Mouse (Mus musculus): Measurements from ENCODE around the gene Rab1b. TPM values are rescaled to one million over a fixed set of nuclear protein-coding genes. Genes with fewer than 3 reads are reported as not detected.

Rab1b gene
- polyA plus RNA-seq, 1 experiment from 2014 or later = 199 TPM

DNA sequence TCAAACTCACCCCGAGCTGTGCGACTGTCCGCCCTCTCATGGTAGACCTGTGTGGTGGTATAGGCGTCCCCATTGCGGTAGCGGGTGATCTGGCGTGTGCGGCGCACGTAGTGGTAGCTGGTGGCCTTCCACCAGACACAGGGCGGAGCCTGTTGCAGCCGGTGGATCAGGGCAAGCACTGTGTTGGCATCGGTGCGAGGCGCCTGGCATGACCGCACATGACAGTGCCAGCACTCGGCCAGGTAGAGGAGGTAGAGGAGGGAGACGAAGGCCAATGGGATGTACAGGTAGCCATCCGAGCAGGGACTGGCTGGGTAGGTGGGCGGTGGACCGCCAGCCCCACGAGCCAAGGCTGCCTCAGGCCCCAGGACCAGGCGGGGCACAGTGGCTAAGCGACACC, 24.3 kb downstream of the Rab1b start:
- H3K9me3 ChIP-seq (ENCODE audit: control insufficient read depth, low read length) = no peaks in the 10 kb centered on the region
- H3K36me3 ChIP-seq (ENCODE audit: control insufficient read depth, insufficient read depth, low read length) = no peaks in the 10 kb centered on the region
- H3K9ac ChIP-seq (replicated peaks; ENCODE audit: low read depth, low read length) = no peak overlapping the region
- H3K27me3 ChIP-seq (ENCODE audit: control insufficient read depth, insufficient read depth, low read length) = peaks cover 41% of the 10 kb centered on the region
- no peak overlapping the region for H3K27ac ChIP-seq (ENCODE audit: low read depth, low read length)
- H3K4me3 ChIP-seq (ENCODE audit: low read depth, low read length) = no peak overlapping the region
- H3K4me1 ChIP-seq (ENCODE audit: control insufficient read depth, insufficient read depth, low read length) = peaks cover 4% of the 10 kb centered on the region; the same call in 1 of the 2 replicates
- no peak for ATAC-seq (ENCODE audit: low read depth)
- WGBS = 73% methylated on average over 24 of the region's 24 CpGs
- no peak overlapping the region for H3K4me2 ChIP-seq (ENCODE audit: low read depth, low read length)

DNA sequence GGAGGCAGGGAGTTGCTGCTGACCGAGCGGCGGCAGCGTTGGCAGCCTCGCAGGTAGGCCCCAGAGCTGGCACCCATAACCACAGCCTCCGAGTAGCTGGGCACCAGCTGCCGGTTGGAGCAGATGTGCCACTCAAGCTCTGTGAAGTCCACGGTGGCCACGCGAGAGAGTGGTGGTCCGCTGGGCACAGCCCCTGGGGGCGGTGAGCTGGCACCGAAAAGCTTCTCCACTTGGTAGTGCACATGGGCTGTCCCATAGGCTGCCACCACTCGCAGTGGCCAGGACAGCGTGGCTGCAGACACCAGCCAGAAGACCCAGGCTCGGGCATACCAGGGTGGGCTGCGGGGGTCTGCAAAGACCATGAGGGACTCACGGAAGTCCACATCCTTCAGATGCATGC, 24.9 kb downstream of the Rab1b start:
- Histone ChIP-seq H3K4me1 (ENCODE audit: control insufficient read depth, insufficient read depth, low read length) (no peaks in the 10 kb centered on the region), H3K27ac (ENCODE audit: low read depth, low read length) (no peak overlapping the region), H3K4me2 (ENCODE audit: low read depth, low read length) (no peak overlapping the region), H3K4me3 (ENCODE audit: low read depth, low read length) (no peak overlapping the region), H3K9me3 (ENCODE audit: control insufficient read depth, low read length) (no peaks in the 10 kb centered on the region), H3K27me3 (ENCODE audit: control insufficient read depth, insufficient read depth, low read length) (peaks cover 41% of the 10 kb centered on the region), H3K36me3 (ENCODE audit: control insufficient read depth, insufficient read depth, low read length) (no peaks in the 10 kb centered on the region), H3K9ac (replicated peaks; ENCODE audit: low read depth, low read length) (no peak overlapping the region)
- WGBS = 70% methylated on average over 18 of the region's 18 CpGs
- no peak for ATAC-seq (ENCODE audit: low read depth)

DNA sequence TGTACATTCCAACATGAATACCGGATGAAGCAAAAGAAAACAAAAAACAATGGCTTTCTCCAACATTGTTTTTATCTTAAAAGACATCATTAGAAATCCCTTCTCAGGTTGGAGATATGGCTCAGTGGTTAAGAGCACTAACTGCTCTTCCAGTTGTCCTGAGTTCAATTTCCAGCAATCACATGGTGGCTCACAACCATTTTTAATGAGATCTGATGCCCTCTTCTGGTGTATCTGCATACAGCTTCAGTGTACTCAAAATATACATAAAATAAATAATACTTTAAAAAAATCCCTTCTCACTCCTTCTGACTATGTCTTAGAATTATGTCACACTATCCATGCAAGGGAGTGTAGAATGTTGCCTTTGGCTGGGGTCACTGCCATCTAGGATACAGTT, 27.6 kb downstream of the Rab1b start:
- peaks cover 29% of the 10 kb centered on the region for H3K27me3 ChIP-seq (ENCODE audit: control insufficient read depth, insufficient read depth, low read length)
- no peak overlapping the region for H3K9ac ChIP-seq (replicated peaks; ENCODE audit: low read depth, low read length)
- WGBS = 91% methylated on average over 1 of the region's 1 CpGs
- H3K36me3 ChIP-seq (ENCODE audit: control insufficient read depth, insufficient read depth, low read length) = no peaks in the 10 kb centered on the region
- H3K27ac ChIP-seq (ENCODE audit: low read depth, low read length) = no peak overlapping the region
- H3K4me1 ChIP-seq (ENCODE audit: control insufficient read depth, insufficient read depth, low read length) = no peaks in the 10 kb centered on the region
- H3K4me3 ChIP-seq (ENCODE audit: low read depth, low read length) = no peak overlapping the region
- no peak overlapping the region for H3K4me2 ChIP-seq (ENCODE audit: low read depth, low read length)
- H3K9me3 ChIP-seq (ENCODE audit: control insufficient read depth, low read length) = no peaks in the 10 kb centered on the region
- no peak for ATAC-seq (ENCODE audit: low read depth)

DNA sequence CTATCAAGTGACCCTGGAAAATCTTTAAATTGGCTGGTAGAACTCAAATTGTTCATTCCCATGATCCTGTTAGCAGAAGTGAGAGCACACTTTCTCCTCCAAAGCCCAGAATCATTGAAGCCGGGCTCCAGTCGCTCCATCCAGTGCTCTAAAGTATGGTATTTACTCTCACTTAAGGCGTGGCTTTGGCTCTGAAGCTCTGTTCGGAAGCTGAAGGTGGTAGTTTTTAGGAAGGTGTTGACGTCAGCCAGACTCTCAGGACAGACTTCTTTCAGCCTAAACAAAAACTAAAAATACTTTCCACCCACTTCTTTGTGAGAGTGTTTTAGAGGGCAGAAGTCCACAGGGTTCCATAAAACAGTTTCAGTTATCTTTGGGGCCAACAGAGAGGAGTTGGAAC, 33.4 kb downstream of the Rab1b start:
- no peaks in the 10 kb centered on the region for H3K9me3 ChIP-seq (ENCODE audit: control insufficient read depth, low read length)
- peaks cover 8% of the 10 kb centered on the region; the same call in 1 of the 2 replicates for H3K27me3 ChIP-seq (ENCODE audit: control insufficient read depth, insufficient read depth, low read length)
- H3K4me3 ChIP-seq (ENCODE audit: low read depth, low read length) = no peak overlapping the region
- no peak overlapping the region for H3K27ac ChIP-seq (ENCODE audit: low read depth, low read length)
- H3K4me1 ChIP-seq (ENCODE audit: control insufficient read depth, insufficient read depth, low read length) = peaks cover 15% of the 10 kb centered on the region
- ATAC-seq (ENCODE audit: low read depth) = no peak
- no peak overlapping the region for H3K9ac ChIP-seq (replicated peaks; ENCODE audit: low read depth, low read length)
- 43% methylated on average over 5 of the region's 5 CpGs for WGBS
- H3K4me2 ChIP-seq (ENCODE audit: low read depth, low read length) = no peak overlapping the region
- H3K36me3 ChIP-seq (ENCODE audit: control insufficient read depth, insufficient read depth, low read length) = no peaks in the 10 kb centered on the region

DNA sequence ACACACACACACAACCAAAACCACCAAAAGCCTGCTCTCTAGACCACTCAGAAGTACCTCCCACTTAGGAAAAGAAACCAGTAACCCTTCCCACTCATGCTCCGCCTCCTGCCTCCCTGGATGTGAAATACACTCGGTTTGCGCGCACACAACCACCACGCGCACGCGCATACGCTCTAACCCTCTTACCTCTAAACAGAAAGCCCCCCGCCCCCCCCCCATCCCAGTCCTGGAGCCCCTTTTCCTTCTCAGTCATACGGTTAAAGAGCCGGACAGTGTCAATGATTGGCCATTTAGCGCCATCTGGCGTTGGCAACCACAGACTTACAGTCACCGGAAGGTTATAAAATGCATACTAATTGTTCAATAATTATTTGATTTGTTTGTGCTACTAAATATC, 33.8 kb downstream of the Rab1b start:
- peaks cover 12% of the 10 kb centered on the region for H3K27me3 ChIP-seq (ENCODE audit: control insufficient read depth, insufficient read depth, low read length)
- H3K4me1 ChIP-seq (ENCODE audit: control insufficient read depth, insufficient read depth, low read length) = peaks cover 20% of the 10 kb centered on the region
- no peak overlapping the region for H3K27ac ChIP-seq (ENCODE audit: low read depth, low read length)

DNA sequence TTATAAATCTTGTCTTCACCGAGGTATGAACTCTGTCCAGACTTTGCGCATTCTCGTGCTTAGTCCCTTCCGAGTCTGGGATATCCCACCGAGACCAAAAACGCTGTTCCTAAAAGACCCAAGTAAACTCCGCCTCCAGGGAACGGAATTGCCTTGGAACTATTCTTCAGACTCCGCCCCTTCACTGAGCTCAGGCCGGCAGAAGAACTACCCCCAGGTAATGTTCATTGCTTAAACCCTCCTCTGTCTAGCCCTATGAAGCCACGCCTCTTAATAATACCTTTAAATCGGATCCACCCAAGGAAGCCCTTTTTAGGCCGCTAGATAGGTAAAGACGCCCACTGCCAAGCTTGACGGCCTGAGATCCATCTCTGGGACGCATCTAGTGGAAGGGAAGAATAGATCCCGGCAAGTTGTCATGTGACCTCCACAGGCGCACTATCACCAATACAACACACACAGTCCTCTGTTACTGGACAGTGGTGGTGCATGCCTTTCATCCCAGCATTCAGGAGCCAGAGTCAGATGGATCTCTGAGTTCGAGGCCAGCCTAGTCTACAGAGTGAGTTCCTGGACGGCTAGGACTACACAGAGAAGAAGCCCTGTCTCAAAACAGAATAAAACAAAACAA, 34.4 kb downstream of the Rab1b start:
- Histone ChIP-seq H3K4me1 (ENCODE audit: control insufficient read depth, insufficient read depth, low read length) (peaks cover 25% of the 10 kb centered on the region), H3K27me3 (ENCODE audit: control insufficient read depth, insufficient read depth, low read length) (peaks cover 14% of the 10 kb centered on the region), H3K27ac (ENCODE audit: low read depth, low read length) (no peak overlapping the region), H3K4me2 (ENCODE audit: low read depth, low read length) (peak overlapping the region; percentile 61), H3K36me3 (ENCODE audit: control insufficient read depth, insufficient read depth, low read length) (no peaks in the 10 kb centered on the region), H3K9me3 (ENCODE audit: control insufficient read depth, low read length) (no peaks in the 10 kb centered on the region), H3K4me3 (ENCODE audit: low read depth, low read length) (peak overlapping the region; percentile 36), H3K9ac (replicated peaks; ENCODE audit: low read depth, low read length) (no peak overlapping the region)
- 0 out of 2 replicates have a peak, but pooled peaks have one; percentile 2 for ATAC-seq (ENCODE audit: low read depth)
- WGBS = 3% methylated on average over 20 of the region's 20 CpGs

More for the DNA sequence above, 33.8 kb downstream of the Rab1b start:
- no peak for ATAC-seq (ENCODE audit: low read depth)
- Histone ChIP-seq H3K4me2 (ENCODE audit: low read depth, low read length) (peak overlapping the region; percentile 61; the same call in 1 of the 2 replicates), H3K9ac (replicated peaks; ENCODE audit: low read depth, low read length) (no peak overlapping the region), H3K36me3 (ENCODE audit: control insufficient read depth, insufficient read depth, low read length) (no peaks in the 10 kb centered on the region), H3K4me3 (ENCODE audit: low read depth, low read length) (0 out of 2 replicates have a peak overlapping the region, but pooled peaks have one; percentile 14), H3K9me3 (ENCODE audit: control insufficient read depth, low read length) (no peaks in the 10 kb centered on the region)
- WGBS = 2% methylated on average over 15 of the region's 15 CpGs

DNA sequence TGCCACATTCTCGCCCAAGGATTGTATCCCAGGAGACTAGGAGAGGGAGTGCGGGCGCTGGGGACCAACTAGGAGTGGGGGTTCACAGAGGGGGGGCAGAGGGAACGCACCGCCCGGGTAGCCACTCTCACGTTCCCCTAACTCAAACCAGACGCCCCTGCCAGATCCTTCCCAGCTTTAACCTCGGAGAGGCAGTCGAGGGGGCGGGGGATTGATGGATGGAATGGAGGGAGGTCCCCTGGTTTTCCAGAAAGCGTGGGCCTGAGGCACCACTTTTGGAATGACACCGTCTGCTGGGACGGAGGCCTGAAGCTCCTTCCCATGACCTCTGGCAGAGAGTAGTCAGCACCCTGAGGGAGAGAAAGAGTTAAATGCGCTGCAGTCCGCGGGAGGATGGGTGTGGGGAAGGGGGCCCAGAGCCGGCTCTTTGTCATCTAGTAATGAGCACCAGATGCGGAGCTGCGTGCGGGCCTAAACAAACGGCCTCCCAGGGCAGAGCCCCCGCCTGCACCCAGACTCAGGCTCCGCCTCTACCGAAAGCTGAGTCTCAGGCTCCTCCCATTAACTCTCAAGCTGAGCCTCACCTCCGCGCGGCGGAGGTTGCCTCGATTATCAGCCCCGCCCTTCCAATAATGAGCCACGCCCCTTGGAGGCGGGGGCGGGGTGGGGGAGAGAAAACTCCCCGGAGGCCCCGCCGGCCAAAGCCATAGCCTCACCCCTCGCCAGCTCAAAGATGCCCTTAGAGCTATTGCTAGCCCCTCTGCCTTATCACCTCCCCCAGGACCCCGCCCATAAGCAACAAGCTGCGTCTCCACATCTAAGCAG, 35.1 kb downstream of the Rab1b start:
- peak; percentile 74 for ATAC-seq (ENCODE audit: low read depth)
- peak overlapping the region; percentile 49 for H3K9ac ChIP-seq (replicated peaks; ENCODE audit: low read depth, low read length)
- peak overlapping the region; percentile 36 for H3K4me3 ChIP-seq (ENCODE audit: low read depth, low read length)
- H3K4me1 ChIP-seq (ENCODE audit: control insufficient read depth, insufficient read depth, low read length) = peaks cover 28% of the 10 kb centered on the region
- H3K36me3 ChIP-seq (ENCODE audit: control insufficient read depth, insufficient read depth, low read length) = no peaks in the 10 kb centered on the region
- WGBS = under 1% methylated on average over 40 of the region's 40 CpGs
- H3K27ac ChIP-seq (ENCODE audit: low read depth, low read length) = peak overlapping the region; percentile 61
- peaks cover 20% of the 10 kb centered on the region for H3K27me3 ChIP-seq (ENCODE audit: control insufficient read depth, insufficient read depth, low read length)
- peak overlapping the region; percentile 61 for H3K4me2 ChIP-seq (ENCODE audit: low read depth, low read length)
- H3K9me3 ChIP-seq (ENCODE audit: control insufficient read depth, low read length) = no peaks in the 10 kb centered on the region

DNA sequence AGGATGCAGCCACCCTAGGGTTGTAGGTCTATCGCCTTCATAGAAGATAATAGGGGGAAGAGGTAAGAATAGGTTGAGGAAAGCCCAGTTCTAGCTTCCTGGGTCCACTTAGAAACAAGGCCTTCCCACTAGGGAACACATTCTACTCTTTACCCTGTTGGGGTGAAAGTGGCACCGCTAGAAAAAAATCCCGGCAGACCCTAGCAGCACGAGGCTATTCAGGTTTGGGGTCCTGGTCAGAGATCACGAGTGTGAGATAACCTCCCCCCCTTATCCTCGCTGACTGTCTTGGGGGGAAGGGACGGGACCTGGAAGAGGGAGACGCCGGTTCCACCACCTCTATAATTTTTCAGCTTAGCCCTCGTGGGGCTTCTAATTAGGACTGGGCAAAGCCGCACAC, 35.8 kb downstream of the Rab1b start:
- 6% methylated on average over 11 of the region's 11 CpGs for WGBS
- Histone ChIP-seq H3K36me3 (ENCODE audit: control insufficient read depth, insufficient read depth, low read length) (no peaks in the 10 kb centered on the region), H3K27ac (ENCODE audit: low read depth, low read length) (peak overlapping the region; percentile 61), H3K9ac (replicated peaks; ENCODE audit: low read depth, low read length) (peak overlapping the region; percentile 49), H3K27me3 (ENCODE audit: control insufficient read depth, insufficient read depth, low read length) (peaks cover 20% of the 10 kb centered on the region), H3K4me1 (ENCODE audit: control insufficient read depth, insufficient read depth, low read length) (peaks cover 28% of the 10 kb centered on the region), H3K4me3 (ENCODE audit: low read depth, low read length) (peak overlapping the region; percentile 36), H3K4me2 (ENCODE audit: low read depth, low read length) (peak overlapping the region; percentile 61), H3K9me3 (ENCODE audit: control insufficient read depth, low read length) (no peaks in the 10 kb centered on the region)
- ATAC-seq (ENCODE audit: low read depth) = no peak

DNA sequence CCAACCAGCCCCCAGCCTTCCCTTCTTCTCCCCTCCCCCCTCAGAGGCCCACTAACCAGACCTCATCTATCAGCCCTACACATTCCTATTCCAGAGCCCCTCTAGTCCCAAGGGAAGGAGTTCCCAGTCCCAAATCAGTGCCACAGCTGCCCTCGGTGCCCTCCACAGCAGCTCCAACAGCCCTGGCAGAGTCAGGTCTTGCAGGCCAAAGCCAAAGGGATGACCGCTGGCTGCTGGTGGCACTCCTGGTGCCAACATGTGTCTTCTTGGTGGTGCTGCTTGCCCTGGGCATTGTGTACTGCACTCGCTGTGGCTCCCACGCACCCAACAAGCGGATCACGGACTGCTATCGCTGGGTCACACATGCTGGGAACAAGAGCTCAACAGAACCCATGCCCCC, 36.9 kb downstream of the Rab1b start:
- Histone ChIP-seq H3K27ac (ENCODE audit: low read depth, low read length) (no peak overlapping the region), H3K4me3 (ENCODE audit: low read depth, low read length) (no peak overlapping the region), H3K4me1 (ENCODE audit: control insufficient read depth, insufficient read depth, low read length) (peaks cover 28% of the 10 kb centered on the region), H3K4me2 (ENCODE audit: low read depth, low read length) (0 out of 2 replicates have a peak overlapping the region, but pooled peaks have one; percentile 57), H3K36me3 (ENCODE audit: control insufficient read depth, insufficient read depth, low read length) (no peaks in the 10 kb centered on the region), H3K27me3 (ENCODE audit: control insufficient read depth, insufficient read depth, low read length) (peaks cover 18% of the 10 kb centered on the region), H3K9ac (replicated peaks; ENCODE audit: low read depth, low read length) (no peak overlapping the region), H3K9me3 (ENCODE audit: control insufficient read depth, low read length) (no peaks in the 10 kb centered on the region)
- WGBS = 85% methylated on average over 7 of the region's 7 CpGs
- ATAC-seq (ENCODE audit: low read depth) = no peak

All from neural tube, embryonic 14.5 days (tissue).